Mouse (Mus musculus) kidney, embryonic 14.5 days (tissue): ENCODE data around the gene Il12a. TPM values are rescaled to one million over a fixed set of nuclear protein-coding genes. Genes with fewer than 3 reads are reported as not detected.
A peak's percentile ranks its signal among the peaks of the same experiment; 100 is the strongest.
"Not testable (repeated sequence)": the region's sequence is repeated elsewhere in the genome, so short reads cannot be mapped to it uniquely, and the experiment has no call there.

Source experiments
- ATAC-seq: fragments of 200-750 bp; cut with Nextera tagmentation; 2 replicates; pipeline ENCODE4 v1.8.0; 2017; ENCODE audit warnings: moderate number of reproducible peaks, mild to moderate bottlenecking, moderate TSS enrichment, moderate library complexity; ENCODE audit not compliant: low FRiP score, low TSS enrichment
- H3K27ac ChIP-seq: fragments of 300-500 bp; sonication (generic); 2 replicates; pipeline ENCODE4 v1.5.1; 2014; ENCODE audit warnings: low read depth, mild to moderate bottlenecking, low read length, moderate library complexity, mixed read lengths
- H3K27me3 ChIP-seq: fragments of 300-500 bp; sonication (generic); 2 replicates; pipeline ENCODE4 v1.6.1; 2014; ENCODE audit warnings: mild to moderate bottlenecking, low read length; ENCODE audit not compliant: control insufficient read depth, insufficient read depth
- H3K36me3 ChIP-seq: fragments of 300-500 bp; sonication (generic); 2 replicates; pipeline ENCODE4 v1.6.1; 2014; ENCODE audit warnings: low read length, mixed read lengths; ENCODE audit not compliant: control insufficient read depth, insufficient read depth
- H3K4me1 ChIP-seq: fragments of 300-500 bp; sonication (generic); 2 replicates; pipeline ENCODE4 v1.6.1; 2014; ENCODE audit warnings: low read length, mixed read lengths; ENCODE audit not compliant: control insufficient read depth, insufficient read depth
- H3K4me2 ChIP-seq: fragments of 300-500 bp; sonication (generic); replicated peaks from 2 replicates; pipeline ENCODE4 v1.6.1; 2014; ENCODE audit warnings: low read depth, mild to moderate bottlenecking, low read length
- H3K4me3 ChIP-seq: fragments of 300-500 bp; sonication (generic); 2 replicates; pipeline ENCODE4 v1.5.1; 2014; ENCODE audit warnings: mild to moderate bottlenecking, low read length
- H3K9ac ChIP-seq: fragments of 300-500 bp; sonication (generic); 2 replicates; pipeline ENCODE4 v1.6.1; 2014; ENCODE audit warnings: low read depth, mild to moderate bottlenecking, low read length, moderate library complexity
- H3K9me3 ChIP-seq: fragments of 300-500 bp; sonication (generic); 2 replicates; pipeline ENCODE4 v1.6.1; 2016; ENCODE audit warnings: low read length; ENCODE audit not compliant: control insufficient read depth
- WGBS: fragments of 180-500 bp; shearing (Covaris S2); extraction: QIAGEN DNeasy Blood & Tissue Kit; methylation state at CpG from one replicate; pipeline ENCODE4 v1.1.7; 2014; 5-methylcytosine and 5-hydroxymethylcytosine counted together
- polyA plus RNA-seq: library from polyadenylated mRNA; unstranded; fragments of >200 nt; fragmentation: Nextera tagmentation; extraction: Ambion mirVana; gene quantifications from 2 replicates; pipeline ENCODE4 v1.2.1, GENCODE M21; 2014

The Il12a gene
- polyA plus RNA-seq, 1 experiment from 2014 or later, result 0.47 TPM

GRCm38 (mm10) chr3:68709198-68709797 lies 18.9 kb downstream of the Il12a start:
- no peaks in the 10 kb centered on the region for H3K9me3 ChIP-seq
- H3K4me2 ChIP-seq, result no peak overlapping the region
- H3K27me3 ChIP-seq, result no peaks in the 10 kb centered on the region
- no peak overlapping the region for H3K27ac ChIP-seq
- H3K4me3 ChIP-seq, result no peak overlapping the region
- H3K36me3 ChIP-seq, result no peaks in the 10 kb centered on the region
- WGBS, result 52% methylated on average over 9 of the region's 9 CpGs
- ATAC-seq, result peak; percentile 81
- no peaks in the 10 kb centered on the region for H3K4me1 ChIP-seq
- H3K9ac ChIP-seq, result no peak overlapping the region

GRCm38 (mm10) chr3:68710436-68710835 lies 20.0 kb downstream of the Il12a start:
- Histone ChIP-seq H3K4me3 (no peak overlapping the region), H3K36me3 (no peaks in the 10 kb centered on the region), H3K4me1 (no peaks in the 10 kb centered on the region), H3K27ac (no peak overlapping the region), H3K9ac (no peak overlapping the region), H3K9me3 (no peaks in the 10 kb centered on the region), H3K4me2 (no peak overlapping the region), H3K27me3 (no peaks in the 10 kb centered on the region)
- WGBS, result 87% methylated on average over 1 of the region's 1 CpGs
- no peak for ATAC-seq

DNA sequence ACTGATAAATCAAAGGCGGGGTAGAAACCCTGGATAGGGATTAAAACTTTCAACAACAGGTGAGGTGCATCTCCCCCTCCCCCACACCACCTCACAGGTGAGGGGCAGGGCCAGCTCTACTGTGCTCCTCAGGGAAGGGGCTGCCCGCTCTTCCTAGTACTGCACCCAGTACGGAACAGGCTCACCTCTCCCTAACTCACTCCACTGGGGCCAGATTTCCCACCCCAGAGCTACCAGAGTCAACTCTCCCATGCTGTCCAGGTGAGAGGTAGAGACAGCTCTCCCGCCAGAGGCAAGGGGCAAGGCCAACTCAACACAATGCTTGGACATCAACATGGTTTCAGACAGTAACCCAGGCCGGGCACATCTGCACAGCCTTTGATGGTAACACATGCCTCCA lies 21.1 kb downstream of the Il12a start:
- Histone ChIP-seq H3K27ac (no peak overlapping the region), H3K9me3 (no peaks in the 10 kb centered on the region), H3K27me3 (no peaks in the 10 kb centered on the region), H3K4me3 (no peak overlapping the region), H3K36me3 (no peaks in the 10 kb centered on the region), H3K4me2 (no peak overlapping the region), H3K4me1 (no peaks in the 10 kb centered on the region), H3K9ac (no peak overlapping the region)
- no peak for ATAC-seq
- WGBS, result 88% methylated on average over 5 of the region's 5 CpGs

GRCm38 (mm10) chr3:68713550-68713949 lies 23.1 kb downstream of the Il12a start:
- ATAC-seq, result 0 out of 2 replicates have a peak, but pooled peaks have one; percentile 48
- Histone ChIP-seq H3K9ac (no peak overlapping the region), H3K27me3 (no peaks in the 10 kb centered on the region), H3K4me3 (no peak overlapping the region), H3K9me3 (no peaks in the 10 kb centered on the region), H3K4me2 (no peak overlapping the region), H3K36me3 (no peaks in the 10 kb centered on the region), H3K27ac (no peak overlapping the region), H3K4me1 (no peaks in the 10 kb centered on the region)
- WGBS, result 12% methylated on average over 7 of the region's 7 CpGs

DNA sequence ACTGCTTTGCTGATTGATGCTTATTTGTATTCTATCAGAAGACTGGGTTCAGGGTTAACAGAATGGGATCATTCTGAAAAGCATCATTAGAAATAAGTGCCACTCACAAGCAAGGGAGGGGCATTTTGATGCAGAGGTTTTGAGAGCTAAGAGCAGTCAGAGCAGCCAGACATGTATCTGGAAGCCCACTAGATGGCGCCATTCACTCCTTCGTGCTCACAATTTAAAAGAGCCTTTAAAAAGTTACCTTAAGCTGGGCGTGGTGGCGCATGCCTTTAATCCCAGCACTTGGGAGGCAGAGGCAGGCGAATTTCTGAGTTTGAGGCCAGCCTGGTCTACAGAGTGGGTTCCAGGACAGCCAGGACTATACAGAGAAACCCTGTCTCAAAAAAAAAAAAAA lies 26.9 kb downstream of the Il12a start:
- H3K4me3 ChIP-seq, H3K9ac ChIP-seq, ATAC-seq, H3K27me3 ChIP-seq, H3K36me3 ChIP-seq, H3K27ac ChIP-seq, H3K4me2 ChIP-seq, H3K9me3 ChIP-seq, H3K4me1 ChIP-seq: not testable (repeated sequence)
- 52% methylated on average over 5 of the region's 5 CpGs for WGBS

- Histone ChIP-seq H3K9me3 (no peaks in the 10 kb centered on the region), H3K4me2 (no peak overlapping the region), H3K9ac (no peak overlapping the region), H3K36me3 (no peaks in the 10 kb centered on the region), H3K4me3 (no peak overlapping the region), H3K4me1 (no peaks in the 10 kb centered on the region; the same call in 1 of the 2 replicates), H3K27me3 (no peaks in the 10 kb centered on the region), H3K27ac (peak overlapping the region; percentile 68; the same call in 1 of the 2 replicates)
- whole genome bisulfite sequencing, result 27% methylated on average over 8 of the region's 8 CpGs
- peak; percentile 79 for ATAC-seq
Observed at GRCm38 (mm10) chr3:68719229-68719819, 28.9 kb downstream of the Il12a start.

DNA sequence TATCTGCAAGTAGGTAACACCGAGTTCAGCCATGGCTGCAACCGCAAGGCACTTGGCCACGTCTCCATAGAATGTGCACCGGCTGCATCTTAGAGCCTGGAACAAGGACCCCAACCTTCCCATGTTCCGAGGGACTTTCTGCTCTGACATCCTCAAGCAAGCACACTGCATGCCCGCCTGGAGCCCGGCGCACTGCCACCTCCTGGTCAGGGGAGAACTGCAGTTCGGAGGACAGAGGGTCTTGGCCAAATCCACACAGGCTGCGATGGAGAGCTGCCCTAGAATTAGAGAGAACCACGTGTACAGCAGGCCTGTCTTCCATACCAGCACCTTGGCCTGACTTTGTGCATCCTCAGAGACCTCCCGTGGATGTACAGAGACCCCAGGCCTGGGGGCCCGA lies 29.8 kb downstream of the Il12a start:
- peak; percentile 58; the same call in 1 of the 2 replicates for ATAC-seq
- Histone ChIP-seq H3K9me3 (no peaks in the 10 kb centered on the region), H3K4me2 (no peak overlapping the region), H3K27ac (no peak overlapping the region; the same call in 1 of the 2 replicates), H3K27me3 (no peaks in the 10 kb centered on the region), H3K4me1 (no peaks in the 10 kb centered on the region; the same call in 1 of the 2 replicates), H3K4me3 (no peak overlapping the region), H3K36me3 (no peaks in the 10 kb centered on the region), H3K9ac (no peak overlapping the region)
- 45% methylated on average over 13 of the region's 13 CpGs for WGBS

DNA sequence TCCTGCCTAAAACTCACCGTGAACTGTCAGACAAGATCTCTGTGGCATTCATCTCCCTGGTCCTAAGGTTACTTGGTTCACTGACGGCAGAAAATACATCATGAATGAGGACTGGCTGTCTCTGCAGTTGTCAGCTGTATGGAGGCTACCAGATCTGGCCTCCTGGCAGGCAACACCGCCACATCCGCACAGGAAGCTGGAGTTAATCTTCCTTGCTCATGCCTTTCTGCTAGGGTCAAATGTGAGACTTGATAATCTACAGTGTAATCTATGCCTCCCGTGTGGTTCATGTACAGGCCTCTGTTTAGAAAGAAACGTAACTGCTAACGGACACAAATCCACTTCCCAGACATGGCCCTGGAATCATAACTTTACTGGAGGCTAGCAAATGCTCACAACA lies 51.5 kb downstream of the Il12a start:
- WGBS, result 40% methylated on average over 7 of the region's 7 CpGs
- Histone ChIP-seq H3K9ac (no peak overlapping the region), H3K4me3 (no peak overlapping the region), H3K4me2 (no peak overlapping the region), H3K9me3 (no peaks in the 10 kb centered on the region), H3K27ac (no peak overlapping the region), H3K4me1 (no peaks in the 10 kb centered on the region), H3K27me3 (no peaks in the 10 kb centered on the region), H3K36me3 (no peaks in the 10 kb centered on the region)
- no peak for ATAC-seq

- Histone ChIP-seq H3K4me3 (no peak overlapping the region), H3K9ac (no peak overlapping the region), H3K27me3 (no peaks in the 10 kb centered on the region), H3K27ac (no peak overlapping the region), H3K36me3 (no peaks in the 10 kb centered on the region), H3K4me2 (no peak overlapping the region), H3K4me1 (no peaks in the 10 kb centered on the region), H3K9me3 (no peaks in the 10 kb centered on the region)
- no peak for ATAC-seq
- WGBS, result 78% methylated on average over 9 of the region's 9 CpGs
Observed at GRCm38 (mm10) chr3:68742718-68743471, 52.5 kb downstream of the Il12a start.
